Mouse (Mus musculus): Measurements from ENCODE around the gene Zbtb34. TPM values are rescaled to one million over a fixed set of nuclear protein-coding genes. Genes with fewer than 3 reads are reported as not detected.
A peak's percentile ranks its signal among the peaks of the same experiment; 100 is the strongest.

The Zbtb34 gene
- total RNA-seq (2021): 1 to 10 TPM; 3.5 to 4.4 TPM
- long read RNA-seq, experiment 1, partial matches to known transcripts: 0 of 2 reads
- long read RNA-seq, experiment 1, other reads (novel, unspliced or antisense): 2 of 2 reads
- long read RNA-seq, experiment 2, full-length matches to known transcripts: 1 of 2 reads
- long read RNA-seq, experiment 2, partial matches to known transcripts: 0 of 2 reads
- long read RNA-seq, experiment 2, other reads (novel, unspliced or antisense): 1 of 2 reads

DNA sequence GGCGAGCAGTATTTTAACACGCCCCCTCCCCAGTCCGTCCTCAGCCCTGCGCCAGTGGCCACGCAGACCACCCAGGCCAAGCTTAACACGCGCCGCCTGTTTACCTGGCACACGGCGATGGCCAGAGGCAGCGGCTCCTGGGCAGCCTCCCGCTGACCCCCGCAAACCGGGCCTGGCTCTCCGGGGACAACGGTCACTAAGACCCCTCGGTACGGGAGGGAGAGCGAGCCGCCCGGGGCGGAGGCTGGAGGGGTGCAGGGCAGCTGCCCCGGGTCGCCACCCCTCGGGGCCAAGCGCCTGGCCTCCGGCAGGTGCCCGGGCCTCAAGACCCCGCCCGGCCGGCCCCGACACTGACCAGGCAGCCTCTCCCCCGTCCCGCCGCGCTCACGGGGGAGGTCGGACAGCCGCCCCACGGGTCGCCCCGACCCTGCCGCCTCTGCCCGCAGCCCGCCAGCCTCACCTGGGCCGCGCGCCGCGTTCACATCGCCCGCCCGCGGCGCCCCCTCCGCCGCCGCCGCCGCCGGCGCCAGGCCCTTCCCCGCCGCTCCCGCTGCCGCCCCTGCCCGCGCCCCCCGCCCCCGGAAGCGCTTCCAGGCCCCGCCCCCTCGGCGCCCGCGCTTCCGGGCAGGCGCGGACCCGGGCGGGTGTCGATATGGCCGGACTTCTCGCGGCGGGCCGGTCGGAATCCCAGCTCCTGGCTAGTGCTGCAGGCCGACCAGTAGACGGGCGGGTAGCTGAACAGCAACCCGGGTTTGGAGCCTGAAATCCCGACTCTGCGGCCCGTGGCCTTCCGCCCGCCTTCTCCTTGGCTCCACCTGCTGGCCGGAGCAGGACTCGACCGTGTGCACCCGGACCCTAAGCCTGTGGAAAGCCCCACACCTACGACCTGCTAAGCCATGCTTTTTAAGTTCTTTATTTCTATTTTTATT is at the start of gene Zbtb34:
Zbtb34 (minus strand) TSS at position 554 of the 929 bp plus-strand sequence.
- peak; percentile 65 for DNase-seq

DNA sequence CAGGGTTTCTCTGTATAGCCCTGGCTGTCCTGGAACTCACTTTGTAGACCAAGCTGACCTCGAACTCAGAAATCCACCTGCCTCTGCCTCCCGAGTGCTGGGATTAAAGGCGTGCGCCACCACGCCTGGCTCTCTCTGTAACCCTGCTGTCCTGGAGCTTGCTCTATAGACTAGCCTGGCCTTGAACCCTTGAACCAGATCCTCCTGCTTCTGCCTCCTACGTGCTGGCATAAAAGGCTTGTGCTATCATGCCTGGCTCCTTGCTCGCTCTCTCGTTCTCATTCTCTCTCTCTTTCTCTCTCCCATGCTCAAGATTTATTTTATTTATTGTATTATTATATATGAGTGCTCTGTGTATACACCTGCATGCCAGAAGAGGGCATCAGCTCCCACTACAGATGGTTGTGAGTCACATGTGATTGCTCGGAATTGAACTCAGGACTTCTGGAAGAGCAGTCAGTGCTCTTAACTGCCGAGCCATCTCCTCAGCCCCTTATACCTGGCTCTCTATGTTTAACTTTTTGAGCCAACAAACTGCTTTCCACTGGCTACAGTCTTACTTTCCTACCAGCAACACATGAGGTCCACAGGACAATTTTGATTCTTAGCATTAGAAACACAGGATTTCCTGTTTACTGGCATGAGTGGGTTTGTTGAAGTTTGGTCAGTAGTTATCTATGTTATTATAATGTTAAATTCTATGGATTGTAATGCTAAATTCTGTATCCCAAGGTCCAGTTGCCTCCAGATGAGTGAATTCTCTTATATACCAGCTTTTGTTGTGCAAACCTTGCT is 47.0 kb upstream of the Zbtb34 start:
- no peak for DNase-seq

DNA sequence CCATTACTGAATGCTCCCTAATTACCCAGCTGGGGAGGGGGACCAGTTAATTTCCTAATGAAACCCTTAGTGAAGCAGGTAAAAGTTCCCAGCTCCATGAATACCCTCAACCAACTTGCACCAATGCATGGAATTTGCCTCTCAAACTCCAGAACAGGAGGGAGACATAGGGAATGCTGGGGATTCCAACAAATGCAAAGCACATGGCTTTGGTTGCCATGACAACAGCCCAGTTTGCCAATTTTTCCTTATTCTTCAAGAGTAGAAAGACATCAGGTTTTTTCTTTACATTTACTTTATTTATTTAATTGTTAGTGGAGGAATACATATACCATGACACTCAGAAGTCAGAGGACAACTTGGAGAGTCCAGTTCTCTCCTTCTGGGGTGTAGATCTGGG is 44.8 kb upstream of the Zbtb34 start:
- no peak for DNase-seq

DNA sequence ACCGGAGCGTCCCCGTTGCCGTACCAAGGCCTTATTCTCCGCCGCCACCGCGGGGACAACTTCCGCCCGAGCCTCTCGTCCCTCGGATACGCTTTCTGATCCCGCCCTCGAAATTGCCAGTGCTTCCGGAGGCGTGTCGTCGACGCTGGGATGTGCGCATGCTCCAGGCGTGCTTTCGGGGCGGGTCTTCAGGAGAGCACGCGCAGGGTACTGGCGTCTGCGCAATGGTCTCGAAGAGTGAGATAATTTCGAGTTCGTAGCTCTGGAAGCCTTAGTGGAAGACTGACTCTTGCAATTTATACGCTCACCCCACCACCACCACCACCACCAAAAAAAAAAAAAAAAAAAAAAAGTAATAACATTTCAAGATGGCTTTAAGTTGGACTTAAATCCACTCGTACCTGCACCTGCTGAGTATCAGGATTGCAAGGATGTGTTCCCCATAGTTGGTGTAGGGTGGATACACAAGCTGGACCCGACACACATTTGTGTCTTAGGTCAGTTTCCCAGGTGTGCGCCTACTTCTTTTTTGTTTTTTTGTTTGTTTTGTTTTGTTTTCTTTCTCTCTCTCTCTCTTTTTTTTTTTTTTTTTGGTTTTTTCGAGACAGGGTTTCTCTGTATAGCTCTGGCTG is 37.5 kb upstream of the Zbtb34 start, which contains the start of gene Zbtb43:
Zbtb43 (minus strand) TSS at position 94 of the 632 bp plus-strand sequence.
- DNase-seq: peak; percentile 94

DNA sequence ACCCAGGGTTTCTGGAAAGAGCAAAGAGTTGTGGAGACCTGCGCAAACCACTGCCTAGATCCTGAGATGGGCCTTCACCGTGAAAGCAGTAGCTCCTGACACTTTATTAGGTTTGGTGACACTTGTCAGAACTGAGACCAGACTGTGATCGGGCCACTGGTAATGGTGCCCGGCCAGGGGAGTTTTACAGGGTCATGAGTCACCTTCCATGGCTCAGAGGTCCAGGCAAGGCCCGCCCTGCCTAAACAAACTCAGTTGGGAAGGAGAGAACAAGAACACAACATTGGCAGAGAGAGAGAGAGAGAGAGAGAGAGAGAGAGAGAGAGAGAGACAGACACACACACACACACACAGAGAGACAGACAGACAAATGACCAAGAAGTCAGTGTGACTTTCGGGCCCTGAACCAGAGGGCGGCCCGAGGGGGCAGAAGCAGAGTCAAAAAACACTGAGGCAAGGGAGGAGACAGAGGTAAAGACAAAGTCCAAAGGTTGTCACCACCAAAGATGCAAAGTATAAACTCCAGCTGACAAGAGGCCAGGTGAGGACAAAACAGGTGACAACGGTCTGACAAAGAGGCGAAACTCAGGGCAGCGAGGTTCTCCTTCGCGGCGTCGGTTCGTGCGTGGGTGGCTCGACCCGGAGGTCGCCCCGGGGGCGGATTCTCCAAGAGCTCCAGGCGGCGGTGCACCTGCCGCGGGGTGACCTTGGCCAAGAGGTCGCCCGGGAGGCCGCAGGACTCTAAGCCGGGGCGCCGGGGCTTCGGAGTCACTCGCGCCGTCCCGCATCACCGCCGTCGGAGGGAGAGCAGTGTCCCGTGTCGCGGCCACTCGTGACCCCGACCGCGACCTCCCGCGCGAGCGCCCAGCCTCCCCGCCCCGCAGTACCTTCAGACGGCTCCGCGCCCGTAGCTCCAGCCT is 36.7 kb upstream of the Zbtb34 start:
- DNase-seq: peak; percentile 20

DNA sequence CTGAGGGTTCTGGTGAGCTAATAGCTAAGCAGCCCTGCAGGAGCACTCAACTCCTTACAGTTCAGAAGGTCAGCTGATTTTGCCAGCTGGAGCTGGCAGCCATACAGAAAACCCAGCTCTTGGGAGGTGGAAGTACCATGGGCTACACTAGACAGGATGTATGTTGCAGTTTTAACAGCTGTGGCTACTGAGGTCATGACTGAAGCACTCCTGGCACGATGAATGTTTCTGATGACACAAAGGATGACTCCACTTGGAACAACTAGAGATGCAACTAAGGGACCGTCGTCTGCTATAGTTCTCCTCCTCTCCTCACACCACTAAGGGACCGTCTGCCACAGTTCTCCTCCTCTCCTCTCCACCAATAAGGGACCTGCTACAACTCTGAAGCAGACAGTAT is 34.8 kb upstream of the Zbtb34 start:
- DNase-seq: peak; percentile 30

DNA sequence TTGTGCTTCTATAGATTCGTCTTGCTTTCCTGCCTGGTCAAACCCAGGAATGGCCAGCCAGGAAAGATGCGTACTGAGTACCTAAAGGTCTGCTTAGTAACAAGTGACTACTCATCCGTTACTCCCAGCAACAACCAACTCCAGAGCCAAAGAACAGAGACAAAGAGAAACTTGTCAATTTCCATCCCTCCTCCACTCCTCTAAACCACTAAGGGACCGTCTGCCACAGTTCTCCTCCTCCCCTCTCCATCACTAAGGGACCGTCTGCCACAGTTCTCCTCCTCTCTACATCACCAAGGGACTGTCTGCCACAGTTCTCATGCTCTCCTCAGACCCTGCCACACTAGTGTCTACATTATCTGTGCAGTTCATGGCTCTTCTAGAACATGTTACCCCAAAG is 34.1 kb upstream of the Zbtb34 start:
- no peak for DNase-seq

DNA sequence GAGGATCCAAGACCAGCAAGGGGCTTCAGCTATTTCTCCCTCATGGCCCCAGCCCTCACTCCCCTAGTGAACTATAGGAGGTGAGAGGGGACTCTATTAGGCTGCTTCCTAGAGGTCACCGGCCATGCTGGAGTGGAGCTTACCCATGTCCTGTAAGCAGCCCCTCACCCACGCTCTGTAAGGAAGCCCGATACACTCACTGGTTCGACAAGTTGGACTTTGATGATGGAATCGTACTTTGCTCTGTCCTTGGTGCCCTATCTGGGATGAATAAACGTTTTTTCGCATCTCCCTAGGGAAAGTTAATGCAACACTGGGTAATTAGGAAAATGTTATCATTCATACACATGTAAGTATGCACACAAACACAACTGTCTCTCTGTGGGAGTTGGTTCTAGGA is 30.9 kb upstream of the Zbtb34 start:
- no peak for DNase-seq

DNA sequence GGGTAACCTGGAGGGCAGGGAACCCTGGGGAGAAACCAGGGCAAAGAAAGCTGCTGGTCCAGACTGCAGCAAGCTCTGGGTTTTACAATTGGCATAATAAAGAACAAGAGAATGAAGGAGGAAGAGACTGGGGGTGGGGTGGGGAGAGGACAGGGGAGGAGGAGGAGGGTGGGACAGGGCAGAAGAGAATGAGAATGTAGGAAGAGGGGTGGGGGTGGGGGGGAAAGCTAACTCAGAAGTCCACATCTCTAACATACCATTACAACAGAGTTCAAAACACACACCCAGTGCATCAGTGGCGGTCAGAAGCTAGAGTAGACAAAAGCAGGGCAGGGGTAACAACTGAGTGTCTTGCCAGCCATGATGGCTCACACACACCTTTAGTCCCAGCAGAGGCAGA is 29.9 kb upstream of the Zbtb34 start:
- DNase-seq: no peak

DNA sequence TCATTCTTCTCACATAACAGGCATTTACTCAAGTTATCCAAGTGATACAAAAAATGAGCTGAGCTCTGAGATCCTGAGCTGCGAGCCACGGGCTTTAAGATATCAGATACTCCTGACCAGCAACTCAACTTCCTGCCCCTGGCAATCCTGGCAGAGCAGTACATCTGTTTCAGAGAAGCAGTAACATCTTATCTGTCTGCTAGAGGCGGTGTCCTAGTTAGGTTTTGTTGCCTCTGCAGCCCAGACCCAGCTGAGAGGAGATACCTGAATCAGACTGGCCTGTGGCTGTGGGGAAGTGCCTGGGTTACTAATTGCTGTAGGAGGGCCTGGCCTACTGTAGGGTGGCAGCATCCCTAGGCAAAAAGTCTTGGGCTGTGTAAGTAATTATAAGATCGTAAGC is 28.5 kb upstream of the Zbtb34 start:
- DNase-seq: no peak

DNA sequence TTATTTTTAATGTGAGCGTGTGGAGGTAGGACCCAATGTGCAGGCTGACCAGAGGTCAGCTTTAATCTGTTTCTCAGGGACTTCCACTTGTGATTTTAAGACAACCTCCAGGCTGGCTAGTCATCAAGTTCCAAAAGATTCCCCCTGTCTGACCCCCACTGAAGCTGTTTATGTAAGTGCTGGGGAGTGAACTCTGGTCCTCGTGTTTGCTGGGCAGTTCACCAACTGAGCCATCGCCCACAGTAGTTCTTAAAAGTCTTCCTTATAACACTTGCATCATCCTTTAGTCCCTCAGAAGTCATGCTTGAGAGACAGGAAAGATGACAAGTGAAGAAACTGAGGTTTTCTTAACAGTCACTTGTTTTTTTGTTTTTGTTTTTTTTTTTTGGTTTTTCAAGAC is 25.6 kb upstream of the Zbtb34 start:
- no peak for DNase-seq

DNA sequence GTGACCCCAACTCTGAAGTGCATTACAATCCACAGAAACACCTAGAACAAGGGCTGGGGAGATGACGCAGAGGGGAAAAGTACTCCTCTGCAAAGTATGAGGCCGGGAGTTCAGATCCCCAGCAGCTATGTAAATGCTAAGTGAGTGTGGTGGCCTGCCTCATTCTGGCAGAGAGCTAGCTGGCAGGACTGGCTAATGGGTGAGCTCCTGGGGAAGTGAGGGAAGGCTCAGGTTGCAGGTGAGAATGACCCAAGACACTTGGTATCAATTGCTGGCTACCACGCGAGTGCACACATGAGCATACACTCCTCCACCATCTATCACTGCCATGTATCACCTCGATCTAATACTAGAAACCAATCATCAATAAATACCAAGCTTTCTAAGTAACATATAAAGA is 25.1 kb upstream of the Zbtb34 start:
- peak; percentile 19 for DNase-seq

DNA sequence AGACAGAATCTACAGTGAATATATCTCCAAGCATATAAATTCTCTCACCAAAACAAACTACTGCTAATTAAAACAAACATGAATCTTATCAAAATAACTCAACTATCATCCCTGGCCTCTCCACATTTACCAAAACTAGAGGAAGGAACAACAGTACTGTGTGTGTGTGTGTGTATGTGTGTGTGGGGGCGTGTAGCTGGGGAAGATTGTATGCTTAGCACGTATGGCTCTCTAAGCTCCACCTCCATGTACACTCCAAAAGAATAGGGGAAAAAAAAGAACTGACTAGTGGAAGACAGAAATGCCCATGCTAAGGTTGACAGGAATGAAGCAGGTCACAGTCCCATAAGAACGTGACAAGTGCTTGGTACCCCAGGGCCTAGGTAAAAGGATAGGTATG is 24.2 kb upstream of the Zbtb34 start:
- no peak for DNase-seq

DNA sequence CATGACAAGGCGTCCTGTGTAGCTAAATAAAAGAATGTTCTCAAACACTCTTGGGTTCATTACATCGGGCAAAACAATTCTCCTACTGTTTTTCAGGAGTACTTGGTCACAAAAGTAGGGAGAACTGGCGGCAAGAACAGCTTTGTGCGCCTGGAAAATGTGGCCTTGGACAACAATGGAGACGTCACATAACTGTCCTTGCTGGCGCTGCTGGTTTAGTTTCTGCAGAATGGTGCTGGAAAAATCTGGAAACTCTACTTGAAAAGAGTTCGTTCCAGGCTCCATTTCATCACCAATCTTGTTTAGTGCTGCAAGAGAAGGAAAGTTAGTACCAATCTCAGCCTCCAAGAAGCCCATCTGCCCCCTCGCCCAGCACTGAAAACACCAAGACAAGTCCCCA is 23.7 kb upstream of the Zbtb34 start:
- no peak for DNase-seq

DNA sequence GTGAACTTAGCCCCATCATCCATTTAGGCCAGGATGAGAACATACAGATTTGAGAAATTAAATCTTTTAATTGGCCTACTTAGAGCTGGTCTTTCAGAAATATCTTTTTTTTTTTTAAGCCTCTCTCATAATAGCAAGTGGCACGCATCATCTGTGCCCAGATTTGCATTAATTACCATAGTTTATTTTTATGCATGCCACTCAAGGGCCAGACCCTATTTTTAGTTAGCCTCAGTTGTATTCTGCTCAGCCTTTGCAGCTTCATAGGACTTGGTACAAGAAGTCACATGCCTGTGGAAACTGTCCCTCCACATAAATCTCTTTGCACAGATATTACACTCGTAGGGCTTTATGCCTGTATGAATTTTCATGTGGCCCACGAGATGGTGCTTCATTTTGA is 22.4 kb upstream of the Zbtb34 start:
- DNase-seq: no peak

DNA sequence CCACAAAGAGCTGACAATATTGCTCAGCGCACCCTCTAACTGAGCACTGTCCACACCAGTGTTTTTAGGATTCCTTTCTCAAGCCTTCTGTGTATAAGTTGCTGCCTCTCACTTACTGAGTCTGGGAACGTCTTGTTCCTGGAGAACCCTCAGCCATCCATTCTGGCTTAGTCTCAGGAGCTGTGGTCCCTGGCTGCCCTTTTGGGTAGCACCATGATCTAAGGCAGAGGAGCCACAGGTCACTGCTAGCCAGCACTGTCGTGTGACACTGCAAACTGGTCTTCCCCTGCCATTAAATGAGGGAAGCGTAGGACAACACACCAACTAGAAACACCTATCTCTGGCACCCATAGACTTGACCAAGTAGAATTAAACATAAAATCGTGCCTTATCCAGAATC is 21.6 kb upstream of the Zbtb34 start:
- DNase-seq: peak; percentile 54

DNA sequence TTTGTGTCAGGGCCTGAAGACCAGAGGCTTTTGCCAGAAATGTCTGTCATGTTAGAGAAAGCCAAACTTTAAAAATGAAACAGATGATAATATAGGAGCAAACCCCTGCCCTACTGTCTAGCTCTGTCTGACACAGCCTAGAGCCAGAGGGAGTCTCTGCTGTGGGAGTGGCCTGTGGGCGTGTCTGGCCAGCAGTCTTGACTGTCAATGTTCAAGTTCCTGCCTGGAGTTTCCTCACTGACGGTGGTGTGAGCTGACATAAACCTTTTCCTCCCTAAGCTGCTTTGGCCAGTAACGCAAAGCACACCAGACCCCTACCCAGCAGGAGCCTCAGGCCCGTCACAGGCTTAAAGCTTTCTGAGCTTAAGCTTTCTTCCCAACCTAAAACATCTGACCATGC is 21.0 kb upstream of the Zbtb34 start:
- peak; percentile 23 for DNase-seq

DNA sequence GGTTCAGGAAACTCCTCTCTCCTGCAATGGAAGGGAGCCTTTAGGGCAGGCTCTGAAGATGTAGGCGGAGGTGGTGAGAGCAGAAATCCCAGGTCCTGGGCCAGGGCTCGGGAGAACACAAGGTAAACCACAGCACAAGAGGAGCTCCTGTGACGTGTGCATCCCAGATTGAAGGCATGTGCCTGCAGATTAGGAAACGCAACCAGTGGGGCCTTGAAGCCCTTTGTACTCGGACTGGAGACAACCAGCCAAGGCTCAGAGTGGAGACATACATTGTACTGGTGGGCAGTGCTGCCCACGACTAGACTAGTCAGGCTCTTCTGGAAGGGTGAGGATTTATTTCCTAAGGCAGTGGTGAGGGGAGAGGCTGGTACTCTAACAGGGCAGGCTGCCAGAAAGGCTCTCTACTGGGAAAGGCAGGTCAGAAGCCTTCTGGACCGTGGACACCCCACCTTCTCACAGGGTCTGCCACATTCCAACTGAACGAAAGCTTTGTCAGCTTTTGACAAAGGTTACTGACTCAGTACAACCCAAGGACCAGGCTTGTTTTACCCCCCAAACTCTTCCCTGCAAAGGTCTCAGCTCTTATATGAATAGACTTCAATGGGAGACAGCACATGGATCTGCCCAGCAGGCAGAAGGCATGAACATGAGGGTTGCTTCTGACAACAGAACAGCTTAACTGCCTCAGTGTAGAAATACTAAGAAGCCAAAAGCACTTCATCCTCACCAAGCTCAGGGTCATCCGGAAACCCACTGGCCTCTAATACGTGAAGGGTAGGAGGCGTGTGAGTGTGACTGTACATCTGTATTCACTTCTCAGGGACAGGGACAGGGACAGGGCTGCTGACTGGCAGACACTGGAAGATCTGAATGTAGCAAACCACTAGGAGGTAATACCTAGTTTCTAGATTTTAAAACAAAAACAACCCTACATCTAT is 20.2 kb upstream of the Zbtb34 start:
- DNase-seq: no peak

DNA sequence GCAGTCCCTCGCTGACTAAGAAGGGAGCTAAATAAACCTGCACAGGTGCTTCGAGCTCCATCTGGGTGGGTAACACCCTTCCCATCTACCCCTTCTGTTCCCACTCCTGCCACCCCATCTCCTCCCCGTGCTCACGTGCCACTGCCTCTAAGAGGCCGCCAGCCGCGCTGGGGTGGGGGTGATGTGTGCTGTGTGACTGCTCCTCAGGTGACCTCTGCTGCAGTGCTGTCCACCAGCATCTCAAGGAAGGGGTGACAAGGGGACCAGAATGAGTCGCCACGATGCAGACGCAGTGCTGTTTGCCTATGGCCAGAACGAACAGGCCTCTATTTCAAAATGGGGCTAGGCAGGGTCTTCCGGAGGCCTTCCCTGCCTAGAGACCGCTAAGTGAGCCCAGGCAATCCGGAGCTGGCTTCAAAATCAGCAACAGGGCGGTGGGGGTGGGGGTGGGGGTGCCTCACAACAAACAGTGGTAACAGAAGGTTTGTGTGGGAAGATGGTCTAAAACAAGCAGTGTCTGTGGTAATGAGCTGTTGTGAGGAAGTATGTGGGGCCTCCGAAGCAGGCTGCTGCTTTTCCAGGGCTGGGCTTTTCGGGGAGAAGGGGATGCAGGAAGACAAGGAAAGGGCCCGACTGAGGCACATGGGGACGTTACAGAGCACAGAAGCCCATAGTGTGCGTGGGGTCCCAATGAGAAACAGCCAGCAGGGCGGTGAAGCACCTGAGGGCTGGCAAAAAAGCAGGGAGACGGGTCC is 18.2 kb upstream of the Zbtb34 start:
- no peak for DNase-seq
